Mouse (Mus musculus): ENCODE measurements around the gene Vwf.

Vwf gene

GRCm38 (mm10) chr6:125586042-125586566, 39.5 kb downstream of the Vwf start:
- DNase-seq (ENCODE audit: low spot score in 2 of 2): no peak

GRCm38 (mm10) chr6:125588241-125588640, 41.7 kb downstream of the Vwf start:
- no peak for DNase-seq (ENCODE audit: low spot score in 2 of 2)

- no peak for DNase-seq (ENCODE audit: low spot score in 2 of 2)
Observed at GRCm38 (mm10) chr6:125589075-125589474, 42.5 kb downstream of the Vwf start.

- DNase-seq (ENCODE audit: low spot score in 2 of 2): peak in 1 of 2 experiments; percentile 38
Observed at GRCm38 (mm10) chr6:125590056-125590455, 43.5 kb downstream of the Vwf start.

- DNase-seq (ENCODE audit: low spot score in 2 of 2): no peak
Observed at GRCm38 (mm10) chr6:125590471-125590870, 43.9 kb downstream of the Vwf start.

GRCm38 (mm10) chr6:125591652-125592385, 45.2 kb downstream of the Vwf start:
- no peak for DNase-seq (ENCODE audit: low spot score in 2 of 2)

GRCm38 (mm10) chr6:125592536-125592935, 46.0 kb downstream of the Vwf start:
- no peak for DNase-seq (ENCODE audit: low spot score in 2 of 2)

GRCm38 (mm10) chr6:125594311-125594710, 47.7 kb downstream of the Vwf start:
- DNase-seq (ENCODE audit: low spot score in 2 of 2): no peak

GRCm38 (mm10) chr6:125594825-125595224, 48.3 kb downstream of the Vwf start:
- DNase-seq (ENCODE audit: low spot score in 2 of 2): no peak

GRCm38 (mm10) chr6:125596701-125597318, 50.2 kb downstream of the Vwf start:
- DNase-seq (ENCODE audit: low spot score in 2 of 2): no peak

GRCm38 (mm10) chr6:125597716-125598115, 51.1 kb downstream of the Vwf start:
- no peak for DNase-seq (ENCODE audit: low spot score in 2 of 2)

- DNase-seq (ENCODE audit: low spot score in 2 of 2): peak; percentile 41 to 75
Observed at GRCm38 (mm10) chr6:125600036-125600558, 53.5 kb downstream of the Vwf start.

GRCm38 (mm10) chr6:125600669-125601068, 54.1 kb downstream of the Vwf start:
- DNase-seq (ENCODE audit: low spot score in 2 of 2): no peak

- DNase-seq (ENCODE audit: low spot score in 2 of 2): no peak
Observed at GRCm38 (mm10) chr6:125601190-125601589, 54.6 kb downstream of the Vwf start.

GRCm38 (mm10) chr6:125601748-125602147, 55.2 kb downstream of the Vwf start:
- DNase-seq (ENCODE audit: low spot score in 2 of 2): no peak

GRCm38 (mm10) chr6:125602354-125602753, 55.8 kb downstream of the Vwf start:
- no peak for DNase-seq (ENCODE audit: low spot score in 2 of 2)

- DNase-seq (ENCODE audit: low spot score in 2 of 2): peak; percentile 63 to 65
Observed at GRCm38 (mm10) chr6:125603234-125603633, 56.7 kb downstream of the Vwf start.

- no peak for DNase-seq (ENCODE audit: low spot score in 2 of 2)
Observed at GRCm38 (mm10) chr6:125603678-125604462, 57.3 kb downstream of the Vwf start.

- peak; percentile 50 to 73 for DNase-seq (ENCODE audit: low spot score in 2 of 2)
Observed at GRCm38 (mm10) chr6:125604463-125605191, 58.1 kb downstream of the Vwf start.

GRCm38 (mm10) chr6:125609025-125609424, 62.5 kb downstream of the Vwf start:
- DNase-seq (ENCODE audit: low spot score in 2 of 2): no peak

GRCm38 (mm10) chr6:125617855-125618254, 71.3 kb downstream of the Vwf start:
- DNase-seq (ENCODE audit: low spot score in 2 of 2): no peak

Data from frontal cortex, postnatal 14 days (tissue).